Mouse (Mus musculus) myocyte (in vitro differentiated cells): ENCODE measurements around the gene Slc25a43. TPM values are rescaled to one million over a fixed set of nuclear protein-coding genes. Genes with fewer than 3 reads are reported as not detected.

Experiments
- H3K27me3 ChIP-seq: one replicate; pipeline ENCODE4 v1.6.1; 2011; ENCODE audit not compliant: control insufficient read depth, insufficient read depth, insufficient read length
- H3K36me3 ChIP-seq: one replicate; pipeline ENCODE4 v1.6.1; 2011; ENCODE audit not compliant: control insufficient read depth, insufficient read depth
- H3K4me2 ChIP-seq: one replicate; pipeline ENCODE4 v1.6.1; 2011; ENCODE audit warnings: low read depth, control low read depth
- H3K4me3 ChIP-seq: one replicate; pipeline ENCODE4 v1.5.1; 2011; ENCODE audit warnings: mild to moderate bottlenecking, control low read depth, moderate library complexity
- H3K79me2 ChIP-seq: one replicate; pipeline ENCODE4 v1.6.1; 2011; ENCODE audit not compliant: control insufficient read depth, insufficient read depth
- H3ac ChIP-seq: one replicate; pipeline ENCODE4 v1.6.1; 2011; ENCODE audit not compliant: control insufficient read depth, insufficient read length
- CEBPB ChIP-seq: IDR thresholded peaks from 2 replicates; pipeline ENCODE4 v1.6.1; 2011; ENCODE audit warnings: mild to moderate bottlenecking, moderate library complexity; ENCODE audit not compliant: poor library complexity, insufficient read depth, severe bottlenecking
- E2F4 ChIP-seq: IDR thresholded peaks from one replicate; pipeline ENCODE4 v1.6.1; 2011; ENCODE audit warnings: mild to moderate bottlenecking, control low read depth, moderate library complexity; ENCODE audit not compliant: insufficient read depth
- MAX ChIP-seq: IDR thresholded peaks from one replicate; pipeline ENCODE4 v1.6.1; 2011; ENCODE audit warnings: low read depth, mild to moderate bottlenecking, control low read depth
- MYOD1 ChIP-seq, 3 experiments: IDR thresholded peaks; one replicate each; pipeline ENCODE4 v1.6.1; 2011; ENCODE audit warnings: control low read depth in 2 of 3, low read depth in 2 of 3, mild to moderate bottlenecking in 2 of 3, moderate library complexity in 1 of 3; ENCODE audit not compliant: insufficient read length in 2 of 3, control insufficient read depth in 1 of 3
- MYOG ChIP-seq, 3 experiments: IDR thresholded peaks; one replicate each; pipeline ENCODE4 v1.6.1; 2011; ENCODE audit warnings: control low read depth in 2 of 3, low read depth in 2 of 3, mild to moderate bottlenecking in 2 of 3; ENCODE audit not compliant: insufficient read length in 2 of 3, control insufficient read depth in 1 of 3, insufficient read depth in 1 of 3
- POLR2A ChIP-seq: IDR thresholded peaks from one replicate; pipeline ENCODE4 v1.6.1; 2011; ENCODE audit warnings: low read depth, mild to moderate bottlenecking, control low read depth, moderate library complexity; ENCODE audit not compliant: insufficient read length
- POLR2AphosphoS2 ChIP-seq: IDR thresholded peaks from one replicate; pipeline ENCODE4 v1.6.1; 2011; ENCODE audit warnings: low read depth, control low read depth; ENCODE audit not compliant: insufficient read length
- REST ChIP-seq: IDR thresholded peaks from one replicate; pipeline ENCODE4 v1.6.1; 2011; ENCODE audit warnings: mild to moderate bottlenecking, control low read depth, moderate library complexity; ENCODE audit not compliant: insufficient read depth, insufficient read length
- SRF ChIP-seq: IDR thresholded peaks from one replicate; pipeline ENCODE4 v1.6.1; 2011; ENCODE audit warnings: low read depth; ENCODE audit not compliant: control insufficient read depth, insufficient read length
- TCF12 ChIP-seq: IDR thresholded peaks from one replicate; pipeline ENCODE4 v1.6.1; 2011; ENCODE audit warnings: mild to moderate bottlenecking, control low read depth; ENCODE audit not compliant: poor library complexity, insufficient read depth, severe bottlenecking
- TCF3 ChIP-seq: IDR thresholded peaks from one replicate; pipeline ENCODE4 v1.6.1; 2011; ENCODE audit warnings: low read depth, control low read depth; ENCODE audit not compliant: insufficient read length
- USF1 ChIP-seq: IDR thresholded peaks from one replicate; pipeline ENCODE4 v1.6.1; 2011; ENCODE audit warnings: low read depth, mild to moderate bottlenecking, control low read depth, moderate library complexity
- polyA plus RNA-seq: library from polyadenylated mRNA; unstranded; fragments of >200 nt; fragmentation: generic; extraction: Trizol; gene quantifications from one replicate; pipeline ENCODE4 v1.2.1, GENCODE M21; 2012; ENCODE audit warnings: missing spikeins

Gene Slc25a43
- polyA plus RNA-seq, 1 experiment: 1.1 TPM

DNA sequence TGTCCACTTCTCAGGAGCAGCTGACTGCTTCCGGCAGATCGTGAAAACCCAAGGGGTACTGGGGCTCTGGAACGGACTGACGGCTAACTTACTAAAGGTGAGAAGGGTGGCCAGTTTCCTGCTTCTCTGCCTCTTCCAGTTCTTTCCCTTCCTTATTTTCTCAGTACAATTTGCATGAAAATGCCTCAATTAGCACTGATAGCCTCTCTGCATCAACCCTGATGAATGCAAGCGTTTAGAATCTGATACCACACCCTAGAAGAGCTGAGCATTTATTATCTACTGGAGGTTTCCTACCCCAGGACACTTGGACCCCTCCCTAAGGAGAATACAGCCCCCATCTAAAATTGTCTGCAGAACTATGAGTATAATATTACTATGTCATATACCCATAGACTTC is 32.1 kb downstream of the Slc25a43 start:
- Histone ChIP-seq H3ac (no peak overlapping the region), H3K4me3 (no peak overlapping the region), H3K79me2 (no peaks in the 10 kb centered on the region), H3K27me3 (no peaks in the 10 kb centered on the region), H3K36me3 (no peaks in the 10 kb centered on the region), H3K4me2 (no peak overlapping the region)
- TF ChIP-seq MAX (no peak), MYOD1 (IDR thresholded peaks at IDR 0.05; ENCODE audit: control insufficient read depth in 1 of 3, insufficient read length in 2 of 3, low read depth in 2 of 3) (no peak), REST (no peak), TCF3 (no peak), TCF12 (no peak), CEBPB (no peak), SRF (no peak), USF1 (no peak), POLR2AphosphoS2 (no peak), MYOG (IDR thresholded peaks at IDR 0.05; ENCODE audit: control insufficient read depth in 1 of 3, insufficient read depth in 1 of 3, insufficient read length in 2 of 3, low read depth in 2 of 3) (no peak), E2F4 (no peak), POLR2A (no peak)

DNA sequence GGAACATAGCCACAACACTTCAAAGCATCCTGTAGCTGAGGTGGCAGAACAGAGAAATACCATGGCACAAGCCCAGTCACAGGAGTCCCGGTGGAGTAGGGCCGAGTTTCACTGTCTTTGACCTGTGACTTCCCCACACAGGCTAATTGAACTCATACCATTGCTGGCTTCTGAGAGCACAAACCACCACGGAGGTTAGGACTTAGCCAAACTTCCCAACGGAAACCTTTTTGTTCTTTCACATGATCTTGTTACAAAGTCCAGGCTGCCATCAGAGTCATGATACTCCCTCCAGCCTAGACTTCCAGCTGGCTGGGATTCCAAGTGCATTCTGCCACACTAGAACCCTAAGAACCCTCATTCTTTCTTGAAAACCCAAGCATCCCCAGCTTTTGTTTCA is 34.2 kb downstream of the Slc25a43 start:
- TF ChIP-seq MAX (no peak), POLR2AphosphoS2 (no peak), MYOD1 (IDR thresholded peaks at IDR 0.05; ENCODE audit: control insufficient read depth in 1 of 3, insufficient read length in 2 of 3, low read depth in 2 of 3) (no peak), POLR2A (no peak), REST (no peak), E2F4 (no peak), MYOG (IDR thresholded peaks at IDR 0.05; ENCODE audit: control insufficient read depth in 1 of 3, insufficient read depth in 1 of 3, insufficient read length in 2 of 3, low read depth in 2 of 3) (no peak), CEBPB (no peak), TCF12 (no peak), TCF3 (no peak), USF1 (no peak), SRF (no peak)
- Histone ChIP-seq H3K36me3 (no peaks in the 10 kb centered on the region), H3K79me2 (no peaks in the 10 kb centered on the region), H3K4me2 (no peak overlapping the region), H3K27me3 (no peaks in the 10 kb centered on the region), H3ac (no peak overlapping the region), H3K4me3 (no peak overlapping the region)

GRCm38 (mm10) chrX:36789360-36789759 is 45.9 kb downstream of the Slc25a43 start:
- TF ChIP-seq TCF12 (no peak), SRF (no peak), MAX (no peak), REST (no peak), CEBPB (no peak), E2F4 (no peak), POLR2AphosphoS2 (no peak), POLR2A (no peak), USF1 (no peak), TCF3 (no peak), MYOG (IDR thresholded peaks at IDR 0.05; ENCODE audit: control insufficient read depth in 1 of 3, insufficient read depth in 1 of 3, insufficient read length in 2 of 3, low read depth in 2 of 3) (no peak), MYOD1 (IDR thresholded peaks at IDR 0.05; ENCODE audit: control insufficient read depth in 1 of 3, insufficient read length in 2 of 3, low read depth in 2 of 3) (no peak)

GRCm38 (mm10) chrX:36794571-36794970 is 51.1 kb downstream of the Slc25a43 start:
- H3K4me2 ChIP-seq: no peak overlapping the region
- peaks cover 10% of the 10 kb centered on the region for H3K36me3 ChIP-seq
- TF ChIP-seq REST (no peak), USF1 (no peak), CEBPB (no peak), MAX (no peak), POLR2A (no peak)
- H3K4me3 ChIP-seq: no peak overlapping the region
- peaks cover 5% of the 10 kb centered on the region for H3K79me2 ChIP-seq
- H3K27me3 ChIP-seq: no peaks in the 10 kb centered on the region
- no peak overlapping the region for H3ac ChIP-seq

More at GRCm38 (mm10) chrX:36789360-36789759, 45.9 kb downstream of the Slc25a43 start:
- no peak overlapping the region for H3K4me2 ChIP-seq
- no peak overlapping the region for H3ac ChIP-seq
- H3K36me3 ChIP-seq: no peaks in the 10 kb centered on the region
- no peaks in the 10 kb centered on the region for H3K79me2 ChIP-seq
- no peak overlapping the region for H3K4me3 ChIP-seq
- H3K27me3 ChIP-seq: no peaks in the 10 kb centered on the region

DNA sequence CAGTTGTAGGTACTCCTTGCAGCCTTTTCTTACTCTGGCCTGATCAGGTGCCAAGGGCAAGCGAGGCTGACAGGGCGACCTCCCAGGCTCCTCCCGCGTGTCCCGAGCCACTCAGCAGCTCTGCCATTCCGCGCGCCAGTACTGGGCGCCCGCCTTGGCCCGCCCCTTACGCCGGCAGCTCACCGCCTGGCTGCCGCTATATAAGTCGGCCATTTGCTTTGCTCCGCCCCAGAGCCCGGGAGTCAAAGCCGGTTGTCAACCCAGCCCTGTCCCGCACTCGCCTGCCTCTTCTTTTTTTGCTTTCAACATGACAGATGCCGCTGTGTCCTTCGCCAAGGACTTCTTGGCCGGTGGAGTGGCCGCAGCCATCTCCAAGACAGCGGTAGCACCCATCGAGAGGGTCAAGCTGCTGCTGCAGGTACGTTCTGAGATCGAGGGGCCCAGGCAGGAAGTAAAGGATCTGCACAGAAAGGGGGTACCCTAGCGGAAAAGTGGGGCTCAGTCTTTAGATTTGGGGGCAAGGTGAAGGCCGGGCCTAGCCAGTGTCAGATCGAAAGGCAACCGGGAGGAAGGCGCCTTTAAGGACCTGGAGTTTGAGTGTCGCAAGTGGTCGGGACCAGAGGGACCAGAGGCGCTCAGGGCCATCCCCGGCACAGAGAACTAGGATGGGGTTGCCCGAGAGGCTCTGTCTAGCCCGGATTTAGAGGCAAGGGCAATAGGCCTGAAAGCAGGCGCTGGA is 52.1 kb downstream of the Slc25a43 start, which contains the start of gene Slc25a5:
Slc25a5 (plus strand) TSS at position 228 of the 739 bp plus-strand sequence.
- peaks cover 5% of the 10 kb centered on the region for H3K79me2 ChIP-seq
- no peaks in the 10 kb centered on the region for H3K27me3 ChIP-seq
- peak within 1 kb of the TSS; percentile 55 for H3ac ChIP-seq
- peaks cover 10% of the 10 kb centered on the region for H3K36me3 ChIP-seq
- peak; percentile 71 for TF ChIP-seq POLR2A
- no peak for TF ChIP-seq MYOD1 (IDR thresholded peaks at IDR 0.05; ENCODE audit: control insufficient read depth in 1 of 3, insufficient read length in 2 of 3, low read depth in 2 of 3)
- TF ChIP-seq POLR2AphosphoS2: peak; percentile 48
- TF ChIP-seq TCF12: no peak
- TF ChIP-seq MAX: no peak
- no peak for TF ChIP-seq MYOG (IDR thresholded peaks at IDR 0.05; ENCODE audit: control insufficient read depth in 1 of 3, insufficient read depth in 1 of 3, insufficient read length in 2 of 3, low read depth in 2 of 3)
- H3K4me2 ChIP-seq: peak within 1 kb of the TSS; percentile 73
- peak within 1 kb of the TSS; percentile 79 for H3K4me3 ChIP-seq
